Mouse (Mus musculus): ENCODE results near the gene Pla2g4a. TPM values are rescaled to one million over a fixed set of nuclear protein-coding genes. Genes with fewer than 3 reads are reported as not detected.

Gene Pla2g4a
- polyA plus RNA-seq, 1 experiment, result 156 TPM

GRCm38 (mm10) chr1:149898001-149898625 is 63.0 kb downstream of the Pla2g4a start:
- peaks cover 10% of the 10 kb centered on the region for H3K4me1 ChIP-seq (ENCODE audit: control insufficient read depth, insufficient read depth, low read length)
- H3K27ac ChIP-seq (ENCODE audit: insufficient read depth, low read length), result 0 out of 2 replicates have a peak overlapping the region, but pooled peaks have one; percentile 7
- TF ChIP-seq CTCF (IDR thresholded peaks at IDR 0.05; ENCODE audit: borderline replicate concordance, insufficient read depth, low read length), result no peak
- TF ChIP-seq POLR2A (IDR thresholded peaks at IDR 0.05; ENCODE audit: low read depth, low read length), result no peak
- no peak overlapping the region for H3K4me3 ChIP-seq (ENCODE audit: insufficient read depth, low read length)

GRCm38 (mm10) chr1:149896590-149896989 is 64.5 kb downstream of the Pla2g4a start:
- no peak overlapping the region for H3K27ac ChIP-seq (ENCODE audit: insufficient read depth, low read length)
- H3K4me3 ChIP-seq (ENCODE audit: insufficient read depth, low read length), result no peak overlapping the region
- no peak for TF ChIP-seq POLR2A (IDR thresholded peaks at IDR 0.05; ENCODE audit: low read depth, low read length)
- H3K4me1 ChIP-seq (ENCODE audit: control insufficient read depth, insufficient read depth, low read length), result peaks cover 4% of the 10 kb centered on the region; the same call in 1 of the 2 replicates

- no peak for TF ChIP-seq POLR2A (IDR thresholded peaks at IDR 0.05; ENCODE audit: low read depth, low read length)
- Histone ChIP-seq H3K4me1 (ENCODE audit: control insufficient read depth, insufficient read depth, low read length) (peaks cover 8% of the 10 kb centered on the region), H3K27ac (ENCODE audit: insufficient read depth, low read length) (no peak overlapping the region), H3K4me3 (ENCODE audit: insufficient read depth, low read length) (no peak overlapping the region)
These were observed 66.2 kb downstream of the Pla2g4a start for GRCm38 (mm10) chr1:149894940-149895339.

- no peak for TF ChIP-seq POLR2A (IDR thresholded peaks at IDR 0.05; ENCODE audit: low read depth, low read length)
- TF ChIP-seq CTCF (IDR thresholded peaks at IDR 0.05; ENCODE audit: borderline replicate concordance, insufficient read depth, low read length), result no peak
- peaks cover 8% of the 10 kb centered on the region for H3K4me1 ChIP-seq (ENCODE audit: control insufficient read depth, insufficient read depth, low read length)
- H3K4me3 ChIP-seq (ENCODE audit: insufficient read depth, low read length), result no peak overlapping the region
- no peak overlapping the region; the same call in 1 of the 2 replicates for H3K27ac ChIP-seq (ENCODE audit: insufficient read depth, low read length)
These were observed 67.2 kb downstream of the Pla2g4a start for GRCm38 (mm10) chr1:149893903-149894302.

- Histone ChIP-seq H3K27ac (ENCODE audit: insufficient read depth, low read length) (peak overlapping the region; percentile 74), H3K4me1 (ENCODE audit: control insufficient read depth, insufficient read depth, low read length) (peaks cover 4% of the 10 kb centered on the region), H3K4me3 (ENCODE audit: insufficient read depth, low read length) (no peak overlapping the region)
- TF ChIP-seq POLR2A (IDR thresholded peaks at IDR 0.05; ENCODE audit: low read depth, low read length) (no peak), CTCF (IDR thresholded peaks at IDR 0.05; ENCODE audit: borderline replicate concordance, insufficient read depth, low read length) (no peak)
These were observed 70.0 kb downstream of the Pla2g4a start for GRCm38 (mm10) chr1:149891057-149891456.

- H3K4me3 ChIP-seq (ENCODE audit: insufficient read depth, low read length), result no peak overlapping the region
- H3K4me1 ChIP-seq (ENCODE audit: control insufficient read depth, insufficient read depth, low read length), result 0 out of 2 replicates have a peak, but pooled peaks cover 4% of the 10 kb centered on the region
- H3K27ac ChIP-seq (ENCODE audit: insufficient read depth, low read length), result peak overlapping the region; percentile 32; the same call in 1 of the 2 replicates
- TF ChIP-seq CTCF (IDR thresholded peaks at IDR 0.05; ENCODE audit: borderline replicate concordance, insufficient read depth, low read length) (no peak), POLR2A (IDR thresholded peaks at IDR 0.05; ENCODE audit: low read depth, low read length) (no peak)
These were observed 78.6 kb downstream of the Pla2g4a start for GRCm38 (mm10) chr1:149882419-149883025.

GRCm38 (mm10) chr1:149878175-149878574 is 82.9 kb downstream of the Pla2g4a start:
- Histone ChIP-seq H3K4me3 (ENCODE audit: insufficient read depth, low read length) (no peak overlapping the region), H3K4me1 (ENCODE audit: control insufficient read depth, insufficient read depth, low read length) (peaks cover 9% of the 10 kb centered on the region; the same call in 1 of the 2 replicates), H3K27ac (ENCODE audit: insufficient read depth, low read length) (no peak overlapping the region)
- TF ChIP-seq POLR2A (IDR thresholded peaks at IDR 0.05; ENCODE audit: low read depth, low read length), result no peak
- no peak for TF ChIP-seq CTCF (IDR thresholded peaks at IDR 0.05; ENCODE audit: borderline replicate concordance, insufficient read depth, low read length)

GRCm38 (mm10) chr1:149876502-149876901 is 84.6 kb downstream of the Pla2g4a start:
- H3K4me1 ChIP-seq (ENCODE audit: control insufficient read depth, insufficient read depth, low read length), result peaks cover 5% of the 10 kb centered on the region; the same call in 1 of the 2 replicates
- TF ChIP-seq POLR2A (IDR thresholded peaks at IDR 0.05; ENCODE audit: low read depth, low read length) (no peak), CTCF (IDR thresholded peaks at IDR 0.05; ENCODE audit: borderline replicate concordance, insufficient read depth, low read length) (no peak)
- peak overlapping the region; percentile 86; the same call in 1 of the 2 replicates for H3K27ac ChIP-seq (ENCODE audit: insufficient read depth, low read length)
- H3K4me3 ChIP-seq (ENCODE audit: insufficient read depth, low read length), result no peak overlapping the region

GRCm38 (mm10) chr1:149871625-149872024 is 89.5 kb downstream of the Pla2g4a start:
- Histone ChIP-seq H3K4me3 (ENCODE audit: insufficient read depth, low read length) (no peak overlapping the region), H3K27ac (ENCODE audit: insufficient read depth, low read length) (no peak overlapping the region), H3K4me1 (ENCODE audit: control insufficient read depth, insufficient read depth, low read length) (no peaks in the 10 kb centered on the region)
- TF ChIP-seq POLR2A (IDR thresholded peaks at IDR 0.05; ENCODE audit: low read depth, low read length) (no peak), CTCF (IDR thresholded peaks at IDR 0.05; ENCODE audit: borderline replicate concordance, insufficient read depth, low read length) (no peak)

GRCm38 (mm10) chr1:149867323-149867722 is 93.8 kb downstream of the Pla2g4a start:
- TF ChIP-seq CTCF (IDR thresholded peaks at IDR 0.05; ENCODE audit: borderline replicate concordance, insufficient read depth, low read length) (no peak), POLR2A (IDR thresholded peaks at IDR 0.05; ENCODE audit: low read depth, low read length) (no peak)
- H3K27ac ChIP-seq (ENCODE audit: insufficient read depth, low read length), result peak overlapping the region; percentile 16; the same call in 1 of the 2 replicates

More at GRCm38 (mm10) chr1:149867323-149867722, 93.8 kb downstream of the Pla2g4a start:
- Histone ChIP-seq H3K4me1 (ENCODE audit: control insufficient read depth, insufficient read depth, low read length) (no peaks in the 10 kb centered on the region), H3K4me3 (ENCODE audit: insufficient read depth, low read length) (no peak overlapping the region)

Data from embryonic fibroblast, embryonic 13.5 days (primary cell).